Comparison of ENCODE assay signal across 20 mouse cellular contexts in genomic region chr8:93884316-93884715, GRCm38 (mm10).
DNase-seq lines count a peak whose midpoint lies in the region; ATAC-seq and TF ChIP-seq lines count a peak whose summit lies in the region.
"Had no signal": no experiment of that assay in that cellular context is flagged by ENCODE, and none has a peak within 500 bp of the region (broad histone marks: within the 10 kb centered on the region; RNA-seq: fewer than 3 reads in every experiment).

No protein-coding gene starts in this region.

- no peak overlapping the region for H3K9ac ChIP-seq in midbrain, embryonic 14.5 days (replicated peaks; ENCODE audit: low read length)
- H3K9ac ChIP-seq: heart, embryonic 15.5 days; limb, embryonic 13.5 days; liver, embryonic 14.5 days; midbrain, embryonic 15.5 days had no signal

- H3K27me3 ChIP-seq in midbrain, embryonic 14.5 days (ENCODE audit: control insufficient read depth, insufficient read depth, low read length): no peaks in the 10 kb centered on the region
- H3K27me3 ChIP-seq: heart, embryonic 15.5 days; limb, embryonic 13.5 days; midbrain, embryonic 15.5 days had no signal

- no peaks in the 10 kb centered on the region for H3K9me3 ChIP-seq in midbrain, embryonic 14.5 days (ENCODE audit: control insufficient read depth, low read length)
- H3K9me3 ChIP-seq: heart, embryonic 15.5 days; limb, embryonic 13.5 days; midbrain, embryonic 15.5 days had no signal

- intact Hi-C loops in left cerebral cortex, postnatal 4 days (cut with DNase I): no loop called here
- intact Hi-C loops in gastrocnemius, adult 2 months (cut with DNase I): no loop called here

- peak; percentile 55 for DNase-seq in left cerebral cortex, adult 11 months (ENCODE audit: low spot score)
- no peak for DNase-seq in left cerebral cortex, postnatal 4 days
- peak; percentile 75 to 77 for DNase-seq in frontal cortex, postnatal 36 days (ENCODE audit: low spot score in 2 of 2)
- peak; percentile 57 to 80 for DNase-seq in left cerebral cortex, adult 9 months (ENCODE audit: low spot score in 2 of 2)
- peak; percentile 75 for DNase-seq in right cerebral cortex, postnatal 25 days
- DNase-seq in gastrocnemius, adult 2 months: no peak
- no peak for DNase-seq in thymus, postnatal 0 days (ENCODE audit: low spot score)
- DNase-seq in midbrain, embryonic 14.5 days: no peak
- DNase-seq: adrenal gland, postnatal 10 days; B cell, adult 2 months; cerebellum, adult 9-10 months; kidney, adult 9 months; thymus, postnatal 25 days had no signal

- H3K4me3 ChIP-seq in gastrocnemius, adult 2 months: no peak overlapping the region
- H3K4me3 ChIP-seq in midbrain, embryonic 14.5 days (replicated peaks; ENCODE audit: low read depth, low read length): no peak overlapping the region
- H3K4me3 ChIP-seq: embryonic facial prominence, embryonic 10.5 days; heart, embryonic 15.5 days; limb, embryonic 13.5 days; midbrain, embryonic 15.5 days had no signal

- 0 out of 2 replicates have a peak, but pooled peaks cover 8% of the 10 kb centered on the region for H3K36me3 ChIP-seq in midbrain, embryonic 14.5 days (ENCODE audit: control insufficient read depth, insufficient read depth, low read length)
- H3K36me3 ChIP-seq: embryonic facial prominence, embryonic 10.5 days; heart, embryonic 15.5 days; limb, embryonic 13.5 days; midbrain, embryonic 15.5 days had no signal

- peaks cover 11% of the 10 kb centered on the region for H3K4me1 ChIP-seq in midbrain, embryonic 14.5 days (ENCODE audit: control insufficient read depth, insufficient read depth, low read length)

- no peak overlapping the region for H3K4me2 ChIP-seq in midbrain, embryonic 14.5 days (ENCODE audit: low read length)
- H3K4me2 ChIP-seq: heart, embryonic 15.5 days; limb, embryonic 13.5 days; midbrain, embryonic 15.5 days had no signal

- 89% methylated on average over 7 of the region's 7 CpGs for WGBS in midbrain, embryonic 14.5 days

- H3K27ac ChIP-seq in gastrocnemius, adult 2 months: no peak overlapping the region
- no peak overlapping the region for H3K27ac ChIP-seq in midbrain, embryonic 14.5 days (replicated peaks; ENCODE audit: low read depth, low read length)
- H3K27ac ChIP-seq: embryonic facial prominence, embryonic 10.5 days; heart, embryonic 15.5 days; limb, embryonic 13.5 days; liver, embryonic 14.5 days; midbrain, embryonic 15.5 days had no signal

- no peak for ATAC-seq in midbrain, embryonic 14.5 days (ENCODE audit: low FRiP score, low TSS enrichment)
- ATAC-seq: forebrain, embryonic 14.5 days; inflammation-experienced regulatory T-cells, adult 6 months; midbrain, embryonic 15.5 days had no signal

- TF ChIP-seq CTCF in gastrocnemius, adult 2 months (IDR thresholded peaks at IDR 0.05): no peak

Comparison
In these comparisons a context has a peak if more than half of its experiments do, and no peak if none do; other contexts are left out.
1. DNase-seq: peak in left cerebral cortex, adult 11 months (single experiment), frontal cortex, postnatal 36 days (2 of 2), left cerebral cortex, adult 9 months (2 of 2) and right cerebral cortex, postnatal 25 days (single experiment); none in left cerebral cortex, postnatal 4 days (single experiment), gastrocnemius, adult 2 months (single experiment), thymus, postnatal 0 days (single experiment) and midbrain, embryonic 14.5 days (single experiment).